Mouse (Mus musculus) urinary bladder, adult 2 months (tissue): ENCODE measurements at regions not wholly inside any gene's neighbourhood (a gene's known extent, or its start where the extent isn't known, plus 50 kb on each side); places are given as distances from the start of the nearest gene placed in this dataset.

Experiments
- DNase-seq: peaks from one replicate; pipeline ENCODE4 v3.0.0; 2022; ENCODE audit warnings: low spot score

GRCm38 (mm10) chr1:64361959-64362638 is 170.3 kb upstream of the Creb1 start:
- no peak for DNase-seq

- DNase-seq = no peak
Observed at GRCm38 (mm10) chr1:64343268-64343667, 189.2 kb upstream of the Creb1 start.

GRCm38 (mm10) chr1:64341596-64341995 is 190.8 kb upstream of the Creb1 start:
- no peak for DNase-seq

- no peak for DNase-seq
Observed at GRCm38 (mm10) chr1:64338575-64338961, 193.9 kb upstream of the Creb1 start.

- no peak for DNase-seq
Observed at GRCm38 (mm10) chr1:64337619-64338574, 194.5 kb upstream of the Creb1 start.

- DNase-seq = no peak
Observed at GRCm38 (mm10) chr1:64331566-64331965, 200.9 kb upstream of the Creb1 start.

GRCm38 (mm10) chr1:64330721-64331120 is 201.7 kb upstream of the Creb1 start:
- no peak for DNase-seq

GRCm38 (mm10) chr1:64322197-64322596 is 200.1 kb upstream of the Klf7 start:
- DNase-seq = no peak

GRCm38 (mm10) chr1:64319155-64319582 is 197.1 kb upstream of the Klf7 start:
- no peak for DNase-seq

- DNase-seq = no peak
Observed at GRCm38 (mm10) chr1:64318440-64319154, 196.5 kb upstream of the Klf7 start.

GRCm38 (mm10) chr1:64317032-64317636 is 195.1 kb upstream of the Klf7 start:
- no peak for DNase-seq

GRCm38 (mm10) chr1:64311371-64311770 is 189.3 kb upstream of the Klf7 start:
- DNase-seq = no peak

GRCm38 (mm10) chr1:64308560-64308959 is 186.5 kb upstream of the Klf7 start:
- no peak for DNase-seq

- DNase-seq = no peak
Observed at GRCm38 (mm10) chr1:64308088-64308487, 186.0 kb upstream of the Klf7 start.

- no peak for DNase-seq
Observed at GRCm38 (mm10) chr1:64305427-64306213, 183.5 kb upstream of the Klf7 start.

- DNase-seq = no peak
Observed at GRCm38 (mm10) chr1:64302833-64303358, 180.8 kb upstream of the Klf7 start.

- no peak for DNase-seq
Observed at GRCm38 (mm10) chr1:64301530-64302061, 179.5 kb upstream of the Klf7 start.

GRCm38 (mm10) chr1:64300951-64301529 is 179.0 kb upstream of the Klf7 start:
- no peak for DNase-seq

- no peak for DNase-seq
Observed at GRCm38 (mm10) chr1:64298950-64299349, 176.9 kb upstream of the Klf7 start.

- DNase-seq = no peak
Observed at GRCm38 (mm10) chr1:64298188-64298587, 176.1 kb upstream of the Klf7 start.
